Mouse (Mus musculus): ENCODE measurements at regions not wholly inside any gene's neighbourhood (a gene's known extent, or its start where the extent isn't known, plus 50 kb on each side); places are given as distances from the start of the nearest gene placed in this dataset.
A peak's percentile ranks its signal among the peaks of the same experiment; 100 is the strongest.

DNA sequence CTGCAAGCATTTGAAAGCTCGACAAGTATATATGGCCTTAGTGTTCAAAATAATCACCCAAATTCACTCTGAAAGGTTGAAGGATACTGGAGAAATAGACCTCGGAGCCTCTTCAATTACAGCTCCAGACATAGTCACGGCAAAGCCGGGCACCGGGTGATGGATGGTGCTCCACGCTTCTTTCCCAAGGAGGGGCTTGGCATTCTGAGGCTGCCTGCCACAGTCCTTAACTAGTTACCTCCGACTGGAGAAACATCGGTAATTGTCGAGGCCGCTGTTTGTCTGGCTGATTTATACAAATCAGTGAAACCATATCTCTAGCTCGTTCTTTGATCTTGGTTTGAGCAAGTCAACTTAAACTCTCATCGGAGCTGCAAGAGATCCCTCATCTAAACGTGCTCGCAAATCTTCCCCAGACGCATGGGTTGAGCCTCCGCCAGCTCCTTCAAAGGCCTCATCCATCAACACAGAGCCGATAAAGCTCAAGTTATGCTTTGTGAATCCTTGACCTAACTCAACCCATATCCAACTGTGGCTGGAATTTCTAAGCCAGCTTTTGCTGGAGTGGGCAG lies 145.4 kb upstream of the Stx16 start:
- H3K4me3 ChIP-seq (replicated peaks; ENCODE audit: extremely low read depth, low read depth, low read length), result no peak overlapping the region
- TF ChIP-seq POLR2A (IDR thresholded peaks at IDR 0.05; ENCODE audit: borderline replicate concordance, extremely low read depth, low read depth, low read length) (no peak), CTCF (IDR thresholded peaks at IDR 0.05; ENCODE audit: insufficient read depth, low read length) (no peak)
- 71% methylated on average over 17 of the region's 17 CpGs for WGBS
- no peaks in the 10 kb centered on the region for H3K4me1 ChIP-seq (ENCODE audit: control insufficient read depth, insufficient read depth, low read length)
- DNase-seq, result no peak

DNA sequence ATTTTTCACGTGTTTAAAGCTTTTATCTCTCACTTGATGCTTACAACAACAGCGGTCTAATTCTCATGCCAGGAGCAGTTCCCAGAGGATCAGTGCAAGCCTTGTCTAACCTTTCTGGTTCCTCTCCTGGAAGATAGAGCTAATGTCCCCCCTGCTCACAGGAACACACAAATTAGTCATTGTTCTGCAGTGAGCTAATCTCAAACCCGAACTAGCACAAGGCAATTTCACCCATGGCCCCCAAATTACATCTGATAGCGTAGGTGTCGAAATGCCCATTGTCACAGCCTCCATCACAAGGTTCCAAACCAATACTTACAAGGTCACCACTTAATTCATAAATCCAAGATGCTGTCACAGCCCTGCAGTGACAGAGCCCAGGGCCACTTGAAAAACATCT lies 140.4 kb upstream of the Stx16 start:
- no peak overlapping the region for H3K4me3 ChIP-seq (replicated peaks; ENCODE audit: extremely low read depth, low read depth, low read length)
- TF ChIP-seq POLR2A (IDR thresholded peaks at IDR 0.05; ENCODE audit: borderline replicate concordance, extremely low read depth, low read depth, low read length) (no peak), CTCF (IDR thresholded peaks at IDR 0.05; ENCODE audit: insufficient read depth, low read length) (no peak)
- no peak for DNase-seq
- H3K4me1 ChIP-seq (ENCODE audit: control insufficient read depth, insufficient read depth, low read length), result no peaks in the 10 kb centered on the region
- WGBS, result 75% methylated on average over 5 of the region's 5 CpGs

DNA sequence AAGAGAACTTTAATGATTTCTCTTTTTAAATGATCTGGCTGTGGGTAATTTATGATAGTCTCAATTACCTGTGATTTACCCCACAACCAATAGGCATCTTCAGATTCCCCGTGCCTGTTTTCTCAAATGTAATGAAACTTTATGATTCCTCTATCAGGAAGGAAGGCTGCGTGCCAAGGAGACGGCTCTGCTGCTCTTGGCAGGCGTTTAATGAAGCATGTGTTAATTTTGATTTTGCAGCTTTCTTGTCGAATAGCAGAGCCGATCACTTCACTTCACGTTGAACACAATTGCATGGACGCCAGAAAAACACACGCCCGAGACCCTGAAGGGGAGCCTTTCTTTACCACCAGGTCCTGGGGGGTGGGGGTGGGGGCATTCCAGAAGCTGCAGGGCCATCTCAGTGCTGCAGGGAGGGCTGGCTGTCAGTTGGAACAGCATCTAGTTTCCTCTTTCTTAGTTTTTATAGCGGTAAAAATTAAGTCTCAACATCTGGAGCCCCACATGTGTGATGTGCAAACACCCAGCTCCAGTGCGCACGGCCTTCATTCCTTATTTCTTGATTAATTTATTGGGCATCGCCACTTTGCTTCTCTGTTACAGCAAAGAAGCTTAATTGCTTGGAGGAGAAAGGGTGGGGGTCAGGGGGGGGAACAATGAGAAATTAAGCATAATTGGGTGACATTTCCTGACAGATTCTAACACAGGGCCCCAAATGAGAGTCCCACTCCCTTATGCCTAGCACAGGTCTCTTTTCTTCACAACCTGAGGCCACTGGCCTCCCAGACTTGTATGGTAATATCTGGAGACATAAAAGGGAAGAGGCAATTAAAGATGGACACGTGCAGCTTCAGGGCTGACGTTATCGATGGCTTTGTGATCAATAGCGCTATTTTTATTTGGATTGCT lies 138.3 kb upstream of the Stx16 start:
- H3K4me1 ChIP-seq (ENCODE audit: control insufficient read depth, insufficient read depth, low read length), result no peaks in the 10 kb centered on the region
- WGBS, result 72% methylated on average over 18 of the region's 18 CpGs
- H3K4me3 ChIP-seq (replicated peaks; ENCODE audit: extremely low read depth, low read depth, low read length), result no peak overlapping the region
- DNase-seq, result no peak
- TF ChIP-seq POLR2A (IDR thresholded peaks at IDR 0.05; ENCODE audit: borderline replicate concordance, extremely low read depth, low read depth, low read length) (no peak), CTCF (IDR thresholded peaks at IDR 0.05; ENCODE audit: insufficient read depth, low read length) (no peak)

GRCm38 (mm10) chr2:173938440-173938787 lies 137.7 kb upstream of the Stx16 start:
- no peak for DNase-seq
- no peak overlapping the region for H3K4me3 ChIP-seq (replicated peaks; ENCODE audit: extremely low read depth, low read depth, low read length)
- H3K4me1 ChIP-seq (ENCODE audit: control insufficient read depth, insufficient read depth, low read length), result no peaks in the 10 kb centered on the region
- 80% methylated on average over 11 of the region's 11 CpGs for WGBS
- TF ChIP-seq POLR2A (IDR thresholded peaks at IDR 0.05; ENCODE audit: borderline replicate concordance, extremely low read depth, low read depth, low read length) (no peak), CTCF (IDR thresholded peaks at IDR 0.05; ENCODE audit: insufficient read depth, low read length) (no peak)

GRCm38 (mm10) chr2:173945441-173945840 lies 130.7 kb upstream of the Stx16 start:
- Histone ChIP-seq H3K4me3 (replicated peaks; ENCODE audit: extremely low read depth, low read depth, low read length) (no peak overlapping the region), H3K4me1 (ENCODE audit: control insufficient read depth, insufficient read depth, low read length) (no peaks in the 10 kb centered on the region)
- DNase-seq, result no peak
- WGBS, result 86% methylated on average over 5 of the region's 5 CpGs
- TF ChIP-seq CTCF (IDR thresholded peaks at IDR 0.05; ENCODE audit: insufficient read depth, low read length) (no peak), POLR2A (IDR thresholded peaks at IDR 0.05; ENCODE audit: borderline replicate concordance, extremely low read depth, low read depth, low read length) (no peak)

GRCm38 (mm10) chr2:173948586-173948985 lies 127.5 kb upstream of the Stx16 start:
- H3K4me1 ChIP-seq (ENCODE audit: control insufficient read depth, insufficient read depth, low read length), result no peaks in the 10 kb centered on the region
- no peak for DNase-seq
- TF ChIP-seq CTCF (IDR thresholded peaks at IDR 0.05; ENCODE audit: insufficient read depth, low read length) (no peak), POLR2A (IDR thresholded peaks at IDR 0.05; ENCODE audit: borderline replicate concordance, extremely low read depth, low read depth, low read length) (no peak)
- H3K4me3 ChIP-seq (replicated peaks; ENCODE audit: extremely low read depth, low read depth, low read length), result no peak overlapping the region
- WGBS, result 78% methylated on average over 5 of the region's 5 CpGs

GRCm38 (mm10) chr2:173950164-173950891 lies 125.8 kb upstream of the Stx16 start:
- DNase-seq, result peak; percentile 0
- Histone ChIP-seq H3K4me3 (replicated peaks; ENCODE audit: extremely low read depth, low read depth, low read length) (no peak overlapping the region), H3K4me1 (ENCODE audit: control insufficient read depth, insufficient read depth, low read length) (no peaks in the 10 kb centered on the region)
- 47% methylated on average over 10 of the region's 10 CpGs for WGBS
- TF ChIP-seq CTCF (IDR thresholded peaks at IDR 0.05; ENCODE audit: insufficient read depth, low read length) (no peak), POLR2A (IDR thresholded peaks at IDR 0.05; ENCODE audit: borderline replicate concordance, extremely low read depth, low read depth, low read length) (no peak)

GRCm38 (mm10) chr2:173966111-173966510 lies 110.0 kb upstream of the Stx16 start:
- Histone ChIP-seq H3K4me3 (replicated peaks; ENCODE audit: extremely low read depth, low read depth, low read length) (no peak overlapping the region), H3K4me1 (ENCODE audit: control insufficient read depth, insufficient read depth, low read length) (no peaks in the 10 kb centered on the region)
- WGBS, result 76% methylated on average over 5 of the region's 5 CpGs
- TF ChIP-seq POLR2A (IDR thresholded peaks at IDR 0.05; ENCODE audit: borderline replicate concordance, extremely low read depth, low read depth, low read length) (no peak), CTCF (IDR thresholded peaks at IDR 0.05; ENCODE audit: insufficient read depth, low read length) (no peak)
- DNase-seq, result no peak

DNA sequence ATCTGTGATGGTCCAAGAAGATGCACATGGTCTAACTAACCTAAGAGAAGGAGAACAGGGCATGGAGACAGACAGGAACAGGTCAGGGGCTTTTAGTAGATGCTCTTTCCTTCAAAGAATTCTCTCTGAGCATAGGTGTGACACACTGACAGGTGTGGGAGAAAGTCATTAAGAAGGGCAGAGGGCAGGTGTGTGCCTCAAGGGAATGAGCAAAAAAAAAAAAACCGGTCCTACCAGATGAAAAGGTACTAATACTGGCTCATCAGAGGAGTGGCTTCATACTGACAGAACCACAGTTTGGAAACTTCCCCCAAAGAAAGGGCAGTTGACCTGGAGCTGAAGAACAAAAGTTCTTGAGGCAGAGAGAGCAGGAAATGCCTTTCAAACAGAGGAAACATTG lies 105.3 kb upstream of the Stx16 start:
- TF ChIP-seq CTCF (IDR thresholded peaks at IDR 0.05; ENCODE audit: insufficient read depth, low read length) (no peak), POLR2A (IDR thresholded peaks at IDR 0.05; ENCODE audit: borderline replicate concordance, extremely low read depth, low read depth, low read length) (no peak)
- no peak for DNase-seq
- Histone ChIP-seq H3K4me1 (ENCODE audit: control insufficient read depth, insufficient read depth, low read length) (no peaks in the 10 kb centered on the region), H3K4me3 (replicated peaks; ENCODE audit: extremely low read depth, low read depth, low read length) (no peak overlapping the region)
- 60% methylated on average over 1 of the region's 1 CpGs for WGBS
